Comparison of ENCODE assay signal across 10 mouse cellular contexts in the genomic region with DNA sequence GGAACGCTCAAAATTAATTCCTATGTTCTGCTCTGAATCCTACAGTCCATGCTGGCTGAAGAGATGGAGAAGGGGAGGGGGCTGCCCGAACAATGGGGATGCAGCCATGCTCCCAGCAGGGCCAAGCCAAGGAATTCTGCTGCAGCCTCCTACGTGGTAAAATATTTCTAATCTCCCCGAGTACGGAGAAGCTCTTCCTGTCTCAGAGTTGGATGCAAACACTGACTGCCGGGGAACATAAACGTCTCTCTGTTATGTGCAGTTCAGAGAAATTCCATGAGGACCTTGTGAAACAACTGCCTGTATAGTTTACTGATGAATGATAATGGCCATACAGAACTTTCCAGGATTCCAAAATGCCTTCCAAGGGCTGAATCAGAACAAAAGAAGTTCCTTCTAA.
DNase-seq lines count a peak whose midpoint lies in the region; ATAC-seq lines count a peak whose summit lies in the region.
"Had no signal": no experiment of that assay in that cellular context is flagged by ENCODE, and none has a peak within 500 bp of the region (broad histone marks: within the 10 kb centered on the region; RNA-seq: fewer than 3 reads in every experiment).

No protein-coding gene starts in this region.

- no peaks in the 10 kb centered on the region for H3K9me3 ChIP-seq in embryonic facial prominence, embryonic 13.5 days
- no peaks in the 10 kb centered on the region for H3K9me3 ChIP-seq in hindbrain, embryonic 13.5 days
- no peaks in the 10 kb centered on the region for H3K9me3 ChIP-seq in midbrain, embryonic 15.5 days
- H3K9me3 ChIP-seq: forebrain, embryonic 15.5 days; G1E; midbrain, embryonic 12.5 days had no signal

- H3K27ac ChIP-seq in embryonic facial prominence, embryonic 13.5 days = peak overlapping the region; percentile 66
- H3K27ac ChIP-seq in hindbrain, embryonic 13.5 days = peak overlapping the region; percentile 45; the same call in 1 of the 2 replicates
- H3K27ac ChIP-seq in midbrain, embryonic 15.5 days = 0 out of 2 replicates have a peak overlapping the region, but pooled peaks have one; percentile 14
- H3K27ac ChIP-seq: forebrain, embryonic 15.5 days; midbrain, embryonic 12.5 days had no signal

- peaks cover 16% of the 10 kb centered on the region for H3K36me3 ChIP-seq in embryonic facial prominence, embryonic 13.5 days
- H3K36me3 ChIP-seq in hindbrain, embryonic 13.5 days = no peaks in the 10 kb centered on the region; the same call in 1 of the 2 replicates
- H3K36me3 ChIP-seq in midbrain, embryonic 15.5 days (replicated peaks) = no peaks in the 10 kb centered on the region
- H3K36me3 ChIP-seq: midbrain, embryonic 12.5 days had no signal

- peak; percentile 48 to 62 for DNase-seq in kidney, postnatal 4 days
- no peak for DNase-seq in kidney, postnatal 36 days
- DNase-seq in thymus, postnatal 0 days (ENCODE audit: low spot score) = no peak
- no peak for DNase-seq in right cerebral cortex, adult 2 months (ENCODE audit: low spot score in 2 of 2)

- H3K4me3 ChIP-seq in embryonic facial prominence, embryonic 13.5 days = no peak overlapping the region
- H3K4me3 ChIP-seq in hindbrain, embryonic 13.5 days = no peak overlapping the region
- no peak overlapping the region for H3K4me3 ChIP-seq in midbrain, embryonic 15.5 days
- H3K4me3 ChIP-seq: forebrain, embryonic 15.5 days; midbrain, embryonic 12.5 days had no signal

- H3K4me2 ChIP-seq in embryonic facial prominence, embryonic 13.5 days = peak overlapping the region; percentile 7; the same call in 1 of the 2 replicates
- no peak overlapping the region for H3K4me2 ChIP-seq in hindbrain, embryonic 13.5 days
- no peak overlapping the region for H3K4me2 ChIP-seq in midbrain, embryonic 15.5 days
- H3K4me2 ChIP-seq: forebrain, embryonic 15.5 days; midbrain, embryonic 12.5 days had no signal

- 26% methylated on average over 7 of the region's 7 CpGs for WGBS in embryonic facial prominence, embryonic 13.5 days
- 23% methylated on average over 7 of the region's 7 CpGs for WGBS in hindbrain, embryonic 13.5 days
- 19% methylated on average over 7 of the region's 7 CpGs for WGBS in midbrain, embryonic 15.5 days

- no peaks in the 10 kb centered on the region for H3K27me3 ChIP-seq in embryonic facial prominence, embryonic 13.5 days
- no peaks in the 10 kb centered on the region for H3K27me3 ChIP-seq in hindbrain, embryonic 13.5 days
- H3K27me3 ChIP-seq in midbrain, embryonic 15.5 days (replicated peaks) = no peaks in the 10 kb centered on the region
- H3K27me3 ChIP-seq: forebrain, embryonic 15.5 days; midbrain, embryonic 12.5 days had no signal

- no peak for ATAC-seq in embryonic facial prominence, embryonic 13.5 days (ENCODE audit: insufficient number of reproducible peaks, insufficient read depth, low FRiP score, low TSS enrichment, low read depth)
- no peak for ATAC-seq in hindbrain, embryonic 13.5 days (ENCODE audit: low FRiP score)
- no peak for ATAC-seq in midbrain, embryonic 15.5 days (replicated peaks)
- ATAC-seq: forebrain, embryonic 15.5 days had no signal

- H3K9ac ChIP-seq in embryonic facial prominence, embryonic 13.5 days = no peak overlapping the region
- H3K9ac ChIP-seq in hindbrain, embryonic 13.5 days = no peak overlapping the region
- H3K9ac ChIP-seq in midbrain, embryonic 15.5 days = no peak overlapping the region
- H3K9ac ChIP-seq: forebrain, embryonic 15.5 days; midbrain, embryonic 12.5 days had no signal

- peaks cover 39% of the 10 kb centered on the region for H3K4me1 ChIP-seq in embryonic facial prominence, embryonic 13.5 days
- peaks cover 42% of the 10 kb centered on the region for H3K4me1 ChIP-seq in hindbrain, embryonic 13.5 days (replicated peaks)
- peaks cover 11% of the 10 kb centered on the region for H3K4me1 ChIP-seq in midbrain, embryonic 15.5 days

Comparison
In these comparisons a context has a peak if more than half of its experiments do, and no peak if none do; other contexts are left out.
1. DNase-seq: peak in kidney, postnatal 4 days (2 of 2); none in kidney, postnatal 36 days (0 of 2), thymus, postnatal 0 days (single experiment) and right cerebral cortex, adult 2 months (0 of 2).
2. H3K27ac ChIP-seq: peak in every context shown above with its lines; median percentile 66 in embryonic facial prominence, embryonic 13.5 days; 45 in hindbrain, embryonic 13.5 days; 14 in midbrain, embryonic 15.5 days.